13 mouse cellular contexts compared by ENCODE assay signal in genomic region chr16:45934721-45935407, GRCm38 (mm10). TPM values are rescaled to one million over a fixed set of nuclear protein-coding genes. Genes with fewer than 3 reads are reported as not detected.
DNase-seq lines count a peak whose midpoint lies in the region; ATAC-seq lines count a peak whose summit lies in the region.
"Had no signal": no experiment of that assay in that cellular context is flagged by ENCODE, and none has a peak within 500 bp of the region (broad histone marks: within the 10 kb centered on the region; RNA-seq: fewer than 3 reads in every experiment).

No protein-coding gene starts in this region.

- H3K4me2 ChIP-seq in kidney, embryonic 15.5 days: no peak overlapping the region

- no peaks in the 10 kb centered on the region for H3K36me3 ChIP-seq in kidney, embryonic 15.5 days
- no peaks in the 10 kb centered on the region for H3K36me3 ChIP-seq in limb, embryonic 10.5 days

- H3K9me3 ChIP-seq in kidney, embryonic 15.5 days (replicated peaks): no peaks in the 10 kb centered on the region
- H3K9me3 ChIP-seq in limb, embryonic 10.5 days (replicated peaks): 0 out of 2 replicates have a peak, but pooled peaks cover 2% of the 10 kb centered on the region

- WGBS in kidney, embryonic 15.5 days: 50% methylated on average over 2 of the region's 2 CpGs
- WGBS in limb, embryonic 10.5 days: 62% methylated on average over 2 of the region's 2 CpGs

- peak overlapping the region; percentile 54; the same call in 1 of the 2 replicates for H3K27ac ChIP-seq in kidney, embryonic 15.5 days
- peak overlapping the region; percentile 44; the same call in 1 of the 2 replicates for H3K27ac ChIP-seq in limb, embryonic 10.5 days

- DNase-seq in embryo, embryonic 11 days: peak; percentile 47
- DNase-seq in embryo, embryonic 9.5 days (ENCODE audit: extremely low spot score): no peak
- DNase-seq in kidney, postnatal 14 days: no peak
- peak; percentile 10 for DNase-seq in R1 (ENCODE audit: low read depth, low spot score)
- DNase-seq in limb, embryonic 10.5 days (ENCODE audit: low spot score): no peak
- no peak for DNase-seq in frontal cortex, postnatal 25 days (ENCODE audit: low spot score in 2 of 2)
- no peak for DNase-seq in frontal cortex, adult 2 months (ENCODE audit: extremely low spot score in 1 of 2, low spot score in 1 of 2)
- DNase-seq: cerebellum, adult 11-12 months; gastrocnemius, postnatal 10 days; layer of hippocampus, adult 9-11 months; lung, postnatal 4 days had no signal

- no peak for ATAC-seq in kidney, embryonic 15.5 days (replicated peaks; ENCODE audit: low FRiP score)
- ATAC-seq: intestine, postnatal 0 days had no signal

- H3K4me1 ChIP-seq in kidney, embryonic 15.5 days: peaks cover 21% of the 10 kb centered on the region; the same call in 1 of the 2 replicates
- peaks cover 18% of the 10 kb centered on the region; the same call in 1 of the 2 replicates for H3K4me1 ChIP-seq in limb, embryonic 10.5 days

- no peak overlapping the region for H3K9ac ChIP-seq in kidney, embryonic 15.5 days

- no peak overlapping the region for H3K4me3 ChIP-seq in kidney, embryonic 15.5 days (replicated peaks)
- H3K4me3 ChIP-seq in limb, embryonic 10.5 days: no peak overlapping the region

- no peaks in the 10 kb centered on the region for H3K27me3 ChIP-seq in kidney, embryonic 15.5 days
- no peaks in the 10 kb centered on the region for H3K27me3 ChIP-seq in limb, embryonic 10.5 days (ENCODE audit: low read depth, poor library complexity, severe bottlenecking)

RNA-seq across cellular contexts. Expression of gene Phldb2, which starts 18.5 kb away (rescaled TPM):
- polyA plus RNA-seq in kidney, embryonic 15.5 days (2015; fragmentation: Nextera tagmentation; extraction: Ambion mirVana): 81.2 and 84.2 TPM in 2 replicates
- 38.9 and 50.2 TPM in 2 replicates for polyA plus RNA-seq in limb, embryonic 10.5 days (2016; fragmentation: Nextera tagmentation; extraction: Ambion mirVana)
- 6.2 and 7.0 TPM in 2 replicates for polyA plus RNA-seq in frontal cortex, adult 2 months (2012; rRNA removed)

Comparison
In these comparisons a context has a peak if more than half of its experiments do, and no peak if none do; other contexts are left out.
1. DNase-seq: peak in embryo, embryonic 11 days (single experiment) and R1 (single experiment); none in embryo, embryonic 9.5 days (single experiment), kidney, postnatal 14 days (single experiment), limb, embryonic 10.5 days (single experiment), frontal cortex, postnatal 25 days (0 of 2) and frontal cortex, adult 2 months (0 of 2).